Mouse (Mus musculus) frontal cortex, postnatal 25 days (tissue): ENCODE data around the gene Rcc1l.

Experiments used
- DNase-seq, 2 experiments: peaks; one replicate each; pipeline ENCODE4 v3.0.0; 2022; ENCODE audit warnings: low spot score in 2 of 2

Gene Rcc1l

GRCm38 (mm10) chr5:134176169-134176881, at the start of gene Rcc1l:
Gene Rcc1l, minus strand, starts transcription at chr5:134176774.
- DNase-seq, result peak; percentile 64 to 71

DNA sequence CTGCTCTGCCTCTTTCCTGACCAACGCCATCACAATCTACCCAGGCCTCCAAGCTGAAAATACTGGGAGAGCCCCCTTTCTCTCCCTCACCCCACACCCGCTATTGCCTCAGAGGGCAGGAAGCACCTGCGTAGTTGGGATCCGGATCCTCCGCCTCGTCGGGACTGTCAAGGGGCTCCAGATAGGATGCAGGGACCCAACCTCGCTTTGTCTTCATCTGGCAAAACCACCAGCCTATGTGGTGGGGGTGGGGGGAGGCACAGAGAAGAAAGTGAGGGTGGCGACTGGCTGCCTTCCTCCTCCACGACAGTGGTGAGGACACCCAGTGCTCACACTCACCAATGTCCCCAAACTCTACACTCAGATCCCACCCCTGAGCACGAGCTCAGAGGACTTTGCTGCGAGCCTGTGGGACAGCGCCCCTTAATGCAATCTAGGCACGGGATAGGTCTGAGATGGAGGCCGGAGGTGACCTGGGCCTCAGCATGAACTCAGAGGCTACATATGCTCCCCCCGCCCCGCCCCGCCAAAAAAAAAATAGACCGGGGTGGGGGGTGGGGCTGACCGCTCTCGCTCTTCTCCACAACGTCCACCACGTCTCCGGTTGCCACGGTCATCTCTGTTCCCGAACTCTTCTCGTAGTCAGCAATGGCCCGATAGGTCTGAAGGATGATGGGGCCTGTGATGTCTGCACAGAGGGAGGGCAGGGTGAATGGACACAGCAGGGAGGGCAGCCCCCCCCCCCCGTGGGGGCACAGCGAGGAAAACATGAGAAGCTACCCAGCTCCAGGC, 48.7 kb upstream of the Rcc1l start:
- DNase-seq, result no peak

DNA sequence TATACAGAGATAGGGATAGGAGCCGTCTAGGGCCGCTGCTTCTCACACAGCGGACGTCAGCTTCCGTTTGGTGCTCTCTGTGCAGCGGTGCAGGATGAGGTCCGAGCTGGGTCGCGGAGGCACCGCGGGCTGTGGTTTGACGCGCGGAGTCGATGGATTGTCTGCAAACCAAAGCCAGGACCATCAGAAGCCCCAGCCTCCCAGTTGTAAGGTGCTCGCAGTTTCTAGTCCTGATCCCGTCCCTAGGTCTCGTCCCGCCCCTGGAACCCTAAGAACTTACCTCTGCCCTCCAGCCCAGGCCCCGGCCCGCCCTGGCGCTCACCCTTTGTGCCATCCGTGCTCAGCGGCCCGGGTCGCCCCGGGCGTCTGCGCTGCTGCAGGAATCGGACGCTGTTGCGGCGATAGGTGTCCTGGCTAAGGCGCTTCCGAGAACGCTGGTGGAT, 45.2 kb upstream of the Rcc1l start:
- no peak for DNase-seq

- DNase-seq, result no peak
Measured at GRCm38 (mm10) chr5:134221278-134221677, 44.7 kb upstream of the Rcc1l start.

DNA sequence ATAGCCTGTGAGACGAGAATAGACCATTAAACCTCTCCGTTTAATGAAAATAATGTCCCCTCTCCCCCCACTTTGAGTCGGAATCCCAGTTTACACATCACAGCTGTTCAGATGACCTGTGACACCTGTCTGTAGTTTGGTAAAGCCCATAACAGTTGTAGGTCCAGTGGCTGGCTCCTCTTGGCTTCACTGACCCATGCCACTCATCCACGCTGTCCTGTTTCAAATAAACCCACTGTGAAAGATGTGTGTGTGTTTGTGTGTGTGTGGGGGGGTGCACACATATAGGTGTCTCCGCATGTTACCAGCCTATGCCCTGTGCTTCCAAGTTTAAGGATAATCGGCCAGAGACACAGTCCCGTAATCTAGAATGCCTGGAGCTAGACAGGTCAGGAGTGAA, 41.3 kb upstream of the Rcc1l start:
- DNase-seq, result no peak

DNA sequence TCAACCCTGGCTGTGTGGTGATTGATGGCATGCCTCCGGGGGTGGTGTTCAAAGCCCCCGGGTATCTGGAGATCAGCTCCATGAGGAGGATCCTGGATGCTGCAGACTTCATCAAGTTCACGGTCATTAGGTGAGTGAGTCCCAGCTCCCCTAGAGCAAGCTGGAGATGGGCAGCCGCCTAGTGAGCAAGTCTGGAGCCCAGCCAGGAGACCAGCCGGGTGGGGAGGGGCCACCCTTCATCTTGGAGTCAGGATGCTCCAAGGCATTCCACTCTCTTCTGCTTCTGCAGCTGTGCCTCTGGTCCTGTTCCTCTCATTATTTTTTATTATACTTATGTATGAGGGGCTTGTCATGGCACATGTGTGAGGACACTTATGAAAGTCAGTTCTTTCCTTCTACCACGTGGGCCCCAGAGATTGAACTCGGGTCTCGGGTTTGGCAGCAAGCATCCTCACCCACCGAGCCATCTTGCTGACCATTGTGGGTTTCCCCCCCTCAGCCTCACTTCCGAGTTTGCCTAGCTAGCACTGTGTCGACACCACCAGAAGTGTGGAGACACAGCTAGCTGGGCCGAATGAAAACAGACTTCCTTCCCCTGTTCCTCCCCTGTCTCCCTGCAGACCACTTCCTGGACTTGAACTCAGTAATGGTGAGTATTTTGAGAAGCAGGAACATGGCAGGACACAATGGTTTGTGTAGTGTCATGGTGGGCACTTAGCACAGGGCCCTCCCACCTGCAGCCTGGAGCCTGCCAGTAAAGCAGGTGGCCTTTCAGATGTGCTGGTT, 37.6 kb upstream of the Rcc1l start:
- DNase-seq, result no peak

GRCm38 (mm10) chr5:134209931-134210554, 33.5 kb upstream of the Rcc1l start:
- no peak for DNase-seq

DNA sequence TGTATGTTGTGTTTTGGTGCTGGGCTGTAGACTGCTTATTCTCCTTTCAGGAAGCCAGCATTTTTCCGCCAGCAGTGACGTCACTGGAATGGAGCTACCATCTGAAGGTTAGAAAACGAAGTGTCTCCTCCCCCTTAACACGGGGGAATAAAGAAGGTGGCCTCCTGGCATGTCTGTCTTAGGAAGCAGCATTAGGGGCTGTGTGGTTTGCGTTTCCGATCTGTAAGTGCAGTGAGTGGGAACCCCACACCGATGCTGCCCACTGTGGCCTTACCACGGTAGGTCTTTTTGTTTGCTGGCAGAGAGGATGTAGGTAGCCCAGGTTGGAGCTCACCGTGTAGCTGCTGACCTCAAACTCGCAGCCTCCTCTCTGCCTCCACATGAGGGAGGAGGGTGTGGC, 30.1 kb upstream of the Rcc1l start:
- no peak for DNase-seq

- DNase-seq, result no peak
Measured at GRCm38 (mm10) chr5:134193664-134194063, 17.1 kb upstream of the Rcc1l start.

- no peak for DNase-seq
Measured at GRCm38 (mm10) chr5:134188571-134188970, 12.0 kb upstream of the Rcc1l start.

DNA sequence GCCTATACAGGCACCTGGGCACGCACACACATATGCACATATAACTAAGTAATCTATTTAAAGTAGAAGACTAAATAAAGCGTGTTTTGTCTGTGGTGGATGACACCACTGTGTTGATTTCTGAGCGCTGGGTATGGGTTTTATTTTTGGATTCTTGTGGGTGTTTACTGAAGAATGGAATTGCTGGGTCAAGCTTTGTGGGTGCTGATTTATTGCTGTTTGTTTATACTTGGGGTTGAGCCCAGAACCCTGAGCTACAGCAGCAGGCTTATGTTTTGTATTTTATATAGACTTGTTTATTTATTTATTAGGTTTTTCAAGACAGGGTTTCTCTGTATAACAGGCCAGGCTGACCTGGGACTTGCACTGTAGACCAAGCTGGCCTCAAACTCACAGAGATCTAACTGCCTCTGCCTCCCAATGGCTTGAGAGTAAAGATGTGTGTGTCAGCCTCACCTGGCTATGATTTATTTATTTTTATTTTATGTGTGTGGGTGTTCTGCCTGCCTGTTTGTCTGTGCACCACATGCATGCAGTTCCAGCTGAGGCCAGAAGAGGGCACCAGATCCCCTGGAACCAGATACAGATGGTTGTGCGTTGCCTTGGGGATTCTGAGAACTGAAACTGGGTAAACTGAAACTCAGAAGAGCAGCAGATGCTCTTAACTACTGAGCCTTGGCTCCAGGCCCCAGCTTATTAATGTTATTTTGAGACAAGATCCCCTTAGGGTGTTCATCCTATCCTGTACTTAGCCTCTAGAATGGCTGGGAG, 10.6 kb upstream of the Rcc1l start:
- DNase-seq, result peak; percentile 37 to 45

GRCm38 (mm10) chr5:134186059-134186458, 9.5 kb upstream of the Rcc1l start:
- no peak for DNase-seq

DNA sequence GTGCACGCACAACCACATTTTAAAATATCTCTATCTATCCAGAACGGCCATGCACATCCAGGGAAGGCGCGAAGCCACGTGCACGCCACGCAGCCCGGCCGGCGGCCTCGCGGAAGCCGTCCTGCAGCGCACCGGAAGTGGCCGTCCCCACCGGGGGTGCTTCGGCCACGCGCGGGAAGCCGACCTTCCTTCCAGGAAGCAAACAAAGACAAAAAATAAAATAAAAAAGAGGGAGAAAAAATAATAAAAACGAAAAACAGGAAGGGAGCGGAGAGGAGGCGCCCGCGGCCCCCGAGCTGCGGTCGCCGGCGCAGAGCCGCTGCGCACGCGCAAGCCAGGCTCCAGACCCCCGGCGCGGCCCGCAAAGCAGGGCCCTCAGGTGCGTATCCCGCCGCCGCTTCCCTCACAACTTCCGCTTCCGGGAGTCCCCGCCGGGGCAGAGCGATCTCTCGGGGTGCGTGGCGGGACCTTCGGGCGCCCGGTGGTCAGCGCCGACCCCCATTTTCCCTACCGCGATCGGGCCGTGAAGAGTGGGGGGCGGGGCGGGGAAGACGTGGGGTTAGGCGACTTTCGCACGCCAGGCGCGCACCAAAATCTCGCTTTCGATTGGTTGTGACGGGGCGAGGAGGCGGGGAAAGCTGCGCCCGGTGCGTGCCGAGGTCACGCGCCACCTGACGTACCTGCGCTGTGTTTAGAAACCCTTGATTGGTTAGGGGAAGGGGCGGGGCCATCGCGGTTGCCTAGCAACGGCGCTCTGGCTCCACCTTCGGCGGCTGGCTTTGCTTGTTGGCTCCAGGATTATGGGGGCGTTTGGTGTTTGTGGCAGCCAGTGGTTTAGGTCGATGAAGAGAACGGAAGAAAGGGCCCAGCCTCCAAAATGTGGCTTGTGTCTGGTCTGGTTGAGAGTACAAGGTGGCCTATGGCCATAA, 7.6 kb upstream of the Rcc1l start, which contains the start of gene Gtf2ird2:
Gtf2ird2 (plus strand) TSS at position 140 of the 929 bp plus-strand sequence.
- DNase-seq, result peak; percentile 97 to 98

DNA sequence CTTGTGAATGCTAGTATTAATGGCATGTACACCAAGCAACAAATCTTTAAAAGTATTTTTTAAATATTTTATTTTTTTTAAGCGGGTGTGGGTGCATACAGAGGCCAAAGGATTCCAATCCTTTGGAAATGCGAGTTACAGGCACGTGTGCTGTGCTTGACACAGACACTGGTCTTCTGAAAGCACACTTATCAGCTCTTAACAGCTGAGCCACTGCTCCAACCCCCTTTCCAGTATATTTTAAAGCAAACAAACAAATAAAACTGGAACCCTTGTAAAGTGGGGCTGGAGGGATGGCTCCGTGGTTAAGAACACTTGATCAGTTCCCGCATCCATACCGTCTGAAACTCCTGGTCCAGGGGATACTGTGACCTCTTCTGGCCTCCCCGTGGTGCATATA, 6.6 kb upstream of the Rcc1l start:
- DNase-seq, result no peak

GRCm38 (mm10) chr5:134182735-134183134, 6.2 kb upstream of the Rcc1l start:
- no peak for DNase-seq

DNA sequence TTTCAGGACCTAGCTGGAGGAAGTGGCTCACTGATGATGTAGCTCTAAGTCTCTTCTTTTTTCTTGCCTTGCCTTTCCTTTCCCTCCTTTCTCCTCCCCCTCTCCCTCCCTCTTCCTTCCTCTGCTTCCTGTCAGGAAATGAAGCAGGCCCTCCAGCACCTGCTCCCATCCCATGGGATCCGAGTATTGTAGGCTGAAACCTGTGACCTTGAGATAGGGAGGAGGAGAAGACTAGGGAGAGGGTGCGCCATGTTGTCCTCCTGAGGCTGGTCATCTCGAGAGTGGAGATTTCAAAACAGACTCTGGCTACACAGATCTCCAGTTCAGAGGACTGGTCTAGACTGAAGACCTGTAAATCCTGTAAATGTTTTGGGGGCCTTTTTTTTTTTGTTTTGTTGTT, 5.6 kb upstream of the Rcc1l start:
- DNase-seq, result no peak

- DNase-seq, result peak; percentile 81 to 83
Measured at GRCm38 (mm10) chr5:134179871-134180270, 3.3 kb upstream of the Rcc1l start.

DNA sequence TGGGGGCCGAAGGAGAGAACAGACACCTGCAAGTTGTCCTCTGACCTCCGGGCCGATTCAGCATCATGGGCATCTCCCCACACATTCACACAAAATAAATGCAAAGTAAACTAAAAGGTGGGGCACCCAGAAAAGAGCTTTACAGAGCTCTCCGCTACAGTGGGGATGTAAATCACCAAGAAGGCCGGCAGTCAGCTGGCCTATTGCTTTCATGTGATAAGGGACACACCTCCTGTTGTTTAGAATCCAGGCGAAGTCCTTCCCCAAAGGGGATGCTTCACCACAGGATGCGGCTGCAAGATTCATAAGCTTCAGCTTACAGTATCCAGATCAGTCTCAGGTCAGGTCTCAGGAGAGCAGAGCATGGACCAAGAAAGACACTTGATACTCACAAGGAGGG, 2.0 kb upstream of the Rcc1l start:
- no peak for DNase-seq

GRCm38 (mm10) chr5:134175696-134176095, 878 bp downstream of the Rcc1l start:
- DNase-seq, result no peak

GRCm38 (mm10) chr5:134173206-134173605, 3.4 kb downstream of the Rcc1l start:
- no peak for DNase-seq
